Mouse (Mus musculus) lung, postnatal 14 days (tissue): ENCODE data around the gene Fbxo31.

Experiments
- DNase-seq: peaks from one replicate; pipeline ENCODE4 v3.0.0; 2021

Fbxo31 gene

DNA sequence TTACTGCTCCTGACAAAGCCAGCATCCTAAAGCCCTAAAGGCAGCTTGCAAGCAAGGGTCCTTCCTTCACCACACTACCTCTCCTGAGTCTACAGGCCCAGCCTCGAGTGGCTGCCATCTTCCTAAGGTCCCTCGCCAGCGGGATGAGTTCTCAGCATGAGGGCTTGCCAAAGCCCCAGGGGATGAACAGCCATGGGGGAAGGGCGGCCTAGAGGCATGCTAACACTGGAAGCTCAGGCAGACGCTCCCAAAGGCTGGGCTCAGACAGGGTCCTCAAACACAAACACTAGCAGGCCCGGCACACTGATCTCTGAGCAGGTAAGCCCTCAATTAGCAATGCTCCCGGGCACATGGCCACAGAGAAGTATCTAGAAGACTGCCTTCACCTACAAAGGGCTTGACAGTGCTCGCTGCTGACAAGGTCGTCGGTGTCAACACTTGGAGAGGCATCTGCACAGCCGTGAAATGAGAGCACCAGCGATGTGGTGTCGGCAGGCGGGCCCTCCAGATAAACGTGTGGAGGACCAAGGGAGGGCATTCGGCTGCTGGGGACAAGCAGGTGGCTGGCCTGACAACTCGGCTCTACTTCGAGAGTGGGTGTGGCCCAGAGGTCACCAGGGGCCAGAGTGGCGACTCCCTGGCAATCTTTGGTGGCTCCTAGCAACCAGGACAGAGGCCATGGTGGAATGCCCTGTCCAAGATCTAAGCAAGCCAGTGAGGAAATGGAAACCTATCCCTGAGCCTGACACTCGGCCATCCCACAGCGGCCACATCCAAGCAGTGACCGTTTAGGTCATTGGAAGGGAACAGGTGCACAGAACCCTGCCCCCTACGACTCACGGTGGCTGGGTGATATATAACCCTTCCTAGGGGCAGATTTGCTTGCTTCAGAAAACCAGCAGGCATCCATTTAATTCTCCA lies 27.3 kb downstream of the Fbxo31 start:
- DNase-seq, result no peak

- no peak for DNase-seq
Measured at GRCm38 (mm10) chr8:121550056-121550455, 28.6 kb downstream of the Fbxo31 start.

- DNase-seq, result peak; percentile 85
Measured at GRCm38 (mm10) chr8:121547132-121547531, 31.5 kb downstream of the Fbxo31 start.

GRCm38 (mm10) chr8:121544936-121545335 lies 33.7 kb downstream of the Fbxo31 start:
- no peak for DNase-seq

DNA sequence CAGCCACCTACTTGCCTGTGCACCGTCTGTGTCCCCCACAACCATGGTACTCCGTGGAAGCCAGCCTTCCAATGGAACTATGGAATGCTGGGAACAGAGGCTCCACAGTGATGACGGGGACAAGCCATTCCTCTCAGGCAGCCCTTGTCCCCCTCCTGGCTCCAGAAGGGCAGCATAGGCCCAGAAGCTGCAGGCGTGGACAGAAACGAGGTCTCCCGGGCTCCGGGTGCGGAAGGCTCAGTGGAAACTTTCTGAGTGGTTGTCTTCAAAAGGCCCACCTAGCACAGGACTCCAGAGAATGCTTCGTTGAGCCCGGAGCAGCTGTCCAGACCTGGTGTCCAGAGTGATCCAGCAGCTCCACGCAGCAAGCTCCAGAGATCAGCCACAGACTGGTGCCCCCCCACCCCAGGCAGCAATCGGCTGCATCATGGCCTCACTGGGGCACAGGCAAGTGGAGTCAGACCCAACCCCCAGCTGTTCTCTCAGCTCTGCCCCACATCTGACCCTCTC lies 34.3 kb downstream of the Fbxo31 start, which contains the start of gene 1700018B08Rik:
Gene 1700018B08Rik (minus strand): TSS at position 45 of the 510 bp plus-strand sequence.
- DNase-seq, result no peak

DNA sequence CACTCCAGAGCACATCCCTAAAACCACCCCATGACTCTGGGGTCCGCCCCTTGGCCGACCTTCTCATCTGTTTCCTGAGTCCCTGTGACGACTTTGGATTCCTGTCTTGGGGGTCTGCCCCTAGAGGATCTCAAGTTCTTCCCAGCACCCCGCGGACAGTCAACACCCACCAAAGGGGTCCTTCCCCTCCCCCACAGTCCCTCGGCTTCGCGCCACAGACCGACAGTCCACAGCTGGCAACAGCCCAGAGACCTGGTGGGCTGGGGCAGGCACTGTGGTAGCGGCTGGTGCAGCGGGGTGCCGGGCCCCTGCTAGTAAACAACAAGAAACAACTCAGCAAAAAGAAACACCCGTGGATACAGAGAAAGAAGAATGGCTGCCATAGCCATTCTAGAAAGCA lies 35.7 kb downstream of the Fbxo31 start:
- DNase-seq, result no peak

GRCm38 (mm10) chr8:121541862-121542261 lies 36.7 kb downstream of the Fbxo31 start:
- no peak for DNase-seq

DNA sequence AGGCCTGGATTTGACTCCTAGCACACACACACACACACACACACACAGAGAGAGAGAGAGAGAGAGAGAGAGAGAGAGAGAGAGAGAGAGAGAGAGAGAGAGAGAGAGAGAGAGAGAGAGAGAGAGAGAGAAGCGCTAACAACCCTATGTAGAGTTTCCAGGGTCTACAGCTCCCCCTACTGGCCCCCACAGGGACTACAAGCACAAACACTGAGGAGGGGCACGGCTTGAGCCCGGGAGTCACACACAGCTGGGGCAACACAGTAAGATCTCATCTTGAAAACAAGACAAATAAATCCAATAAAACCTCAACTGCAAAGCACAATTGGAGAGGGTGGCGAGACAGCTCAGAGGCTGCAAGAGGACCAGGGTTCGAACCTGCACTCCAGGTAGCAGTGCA lies 46.2 kb downstream of the Fbxo31 start:
- peak; percentile 55 for DNase-seq

GRCm38 (mm10) chr8:121530639-121531038 lies 48.0 kb downstream of the Fbxo31 start:
- no peak for DNase-seq

DNA sequence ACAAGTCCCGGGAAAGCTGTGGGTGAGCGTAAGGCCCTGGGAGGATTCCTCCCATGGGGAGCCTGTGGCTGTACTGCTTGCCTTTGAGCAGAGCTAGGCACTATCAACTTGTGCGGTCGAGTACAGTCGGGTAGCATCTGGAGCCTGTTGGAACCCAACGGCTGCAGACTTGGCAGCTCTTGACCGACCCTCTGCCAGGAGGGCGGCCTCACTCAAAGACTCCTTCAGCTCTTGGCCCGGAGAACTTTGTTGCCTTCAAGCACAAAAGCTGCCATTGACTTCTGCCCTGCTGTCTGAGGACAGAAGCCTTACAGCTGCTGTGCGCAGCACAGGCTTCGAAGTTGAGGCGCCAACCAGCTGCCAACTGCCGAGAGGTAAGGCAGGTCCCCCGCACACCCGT lies 49.8 kb downstream of the Fbxo31 start:
- DNase-seq, result peak; percentile 74

DNA sequence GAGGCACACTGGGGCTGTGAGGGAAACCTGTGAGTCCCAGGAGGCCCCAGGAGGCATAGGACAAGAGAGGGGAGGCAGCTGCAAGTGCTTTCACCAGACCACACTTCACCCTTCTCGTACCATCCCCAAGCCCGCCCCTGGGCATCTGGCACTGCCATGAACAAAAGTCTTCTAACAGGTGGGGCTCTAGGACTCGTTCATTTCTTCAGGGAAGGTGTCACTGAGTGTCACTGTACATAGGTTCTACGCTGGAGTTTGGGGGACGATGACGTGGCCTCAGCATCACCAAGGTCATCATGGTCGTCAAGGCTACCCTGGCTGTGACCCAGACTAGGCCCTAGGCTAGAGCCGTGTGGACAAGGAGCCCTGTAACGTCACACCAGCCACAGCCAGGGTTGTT lies 50.9 kb downstream of the Fbxo31 start:
- DNase-seq, result no peak

- no peak for DNase-seq
Measured at GRCm38 (mm10) chr8:121526811-121527550, 51.6 kb downstream of the Fbxo31 start.

GRCm38 (mm10) chr8:121525111-121525818 lies 53.3 kb downstream of the Fbxo31 start:
- no peak for DNase-seq

DNA sequence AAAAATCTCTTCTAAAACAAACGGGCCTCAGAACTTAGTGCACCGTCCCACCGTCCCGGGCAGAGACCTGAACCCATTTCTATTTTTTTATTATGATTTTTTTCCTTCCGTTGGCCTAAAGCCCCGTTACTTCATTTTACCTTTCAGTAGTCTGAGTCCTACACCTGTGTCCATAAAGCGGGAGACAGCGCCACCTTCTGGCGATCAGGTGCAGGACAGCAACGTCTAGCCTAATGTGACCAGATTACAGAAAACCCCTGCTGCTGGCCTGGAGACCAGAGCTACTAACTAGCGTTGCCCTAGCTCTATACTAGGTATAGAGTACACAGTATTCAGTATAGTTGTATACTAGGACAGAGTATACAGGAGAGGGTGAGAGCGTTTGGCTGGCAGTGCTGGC lies 65.2 kb downstream of the Fbxo31 start:
- DNase-seq, result peak; percentile 88

- no peak for DNase-seq
Measured at GRCm38 (mm10) chr8:121511751-121512150, 66.9 kb downstream of the Fbxo31 start.
